Mouse (Mus musculus) left cerebral cortex, adult 9 months (tissue): ENCODE measurements at regions not wholly inside any gene's neighbourhood (a gene's known extent, or its start where the extent isn't known, plus 50 kb on each side); places are given as distances from the start of the nearest gene placed in this dataset.

Experiments used
- DNase-seq, 2 experiments: peaks; one replicate each; pipeline ENCODE4 v3.0.0; 2022; ENCODE audit warnings: low spot score in 2 of 2

DNA sequence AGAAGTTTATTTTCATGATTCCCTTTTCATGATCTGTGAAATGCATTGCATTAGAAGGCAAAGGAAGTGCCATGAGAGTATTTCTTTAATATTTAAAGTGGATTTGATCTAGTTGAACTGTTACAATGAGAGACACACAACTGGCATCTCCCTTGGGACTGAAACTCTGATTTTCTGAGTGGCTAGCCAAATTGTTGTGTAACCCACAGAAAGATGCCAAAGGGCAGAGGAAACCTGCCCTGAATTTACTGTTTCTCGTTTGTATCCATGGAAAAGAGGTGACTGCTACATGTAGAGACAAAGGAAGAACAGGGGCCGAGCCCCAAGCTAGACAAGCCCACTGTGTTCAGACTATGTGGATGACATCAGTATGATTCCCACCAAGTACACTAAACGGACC is 360.4 kb upstream of the Cited2 start:
- no peak for DNase-seq

- no peak for DNase-seq
Measured at GRCm38 (mm10) chr10:17366042-17366740, 356.8 kb upstream of the Cited2 start.

- peak in 1 of 2 experiments; percentile 18 for DNase-seq
Measured at GRCm38 (mm10) chr10:17367026-17367425, 356.0 kb upstream of the Cited2 start.

- DNase-seq = no peak
Measured at GRCm38 (mm10) chr10:17367430-17367829, 355.6 kb upstream of the Cited2 start.

DNA sequence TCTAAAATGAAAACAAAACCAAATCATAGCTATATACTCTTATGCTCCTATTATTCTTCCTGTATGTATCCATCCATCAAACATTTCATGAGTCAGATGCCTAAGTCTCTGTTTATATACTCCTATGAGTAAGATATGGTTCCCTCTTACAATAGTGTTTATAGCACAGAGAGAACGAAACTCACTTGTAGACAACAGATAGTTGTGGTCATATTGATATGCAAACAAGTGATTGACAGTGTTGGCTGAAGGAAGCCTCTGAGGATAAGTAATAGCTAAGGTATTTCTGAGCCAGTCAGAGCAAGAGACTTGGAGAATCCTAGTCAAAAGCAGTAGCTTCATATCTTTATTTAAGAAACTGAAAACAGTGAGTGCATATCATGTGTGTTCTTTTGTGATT is 354.4 kb upstream of the Cited2 start:
- DNase-seq = no peak

GRCm38 (mm10) chr10:17372905-17373304 is 350.1 kb upstream of the Cited2 start:
- no peak for DNase-seq

DNA sequence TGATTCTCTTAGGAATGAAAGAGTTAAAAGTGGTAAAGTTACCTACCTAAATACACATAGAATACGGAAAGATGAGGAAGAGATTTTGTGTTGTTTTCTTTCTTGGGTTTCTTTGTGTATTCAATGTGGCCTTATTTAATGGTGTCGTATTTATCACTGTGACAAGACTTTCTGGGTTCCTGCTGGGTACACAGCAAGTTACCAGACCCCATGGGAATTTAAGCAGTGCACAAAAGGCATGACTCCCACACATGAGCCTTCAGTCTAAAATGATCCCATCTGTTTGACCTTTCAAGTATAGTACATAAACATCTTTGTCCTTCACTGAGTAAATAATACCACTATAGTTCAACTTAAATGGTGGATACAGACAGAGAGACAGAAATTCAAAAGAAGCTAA is 349.0 kb upstream of the Cited2 start:
- no peak for DNase-seq

GRCm38 (mm10) chr10:17382990-17383389 is 340.0 kb upstream of the Cited2 start:
- no peak for DNase-seq

DNA sequence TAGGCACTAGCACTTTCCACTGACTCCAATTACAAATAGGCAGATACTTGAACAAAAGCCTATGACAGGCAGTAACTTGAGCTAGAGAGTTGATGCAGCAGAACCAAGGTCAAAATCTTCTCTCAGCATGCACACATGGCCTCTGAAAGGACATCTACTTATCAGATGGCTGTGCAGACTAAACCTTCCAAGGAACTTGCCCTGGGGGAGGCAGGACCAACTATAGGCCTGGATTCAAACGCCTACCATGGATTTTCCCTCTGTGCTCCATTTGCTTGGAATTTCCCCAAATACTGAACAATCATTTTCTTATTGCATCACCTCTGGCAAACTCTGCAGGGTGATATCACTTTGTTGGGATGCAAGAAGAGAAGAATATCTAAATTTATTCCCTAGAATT is 337.8 kb upstream of the Cited2 start:
- no peak for DNase-seq

GRCm38 (mm10) chr10:17387296-17387695 is 335.7 kb upstream of the Cited2 start:
- DNase-seq = no peak

- DNase-seq = no peak
Measured at GRCm38 (mm10) chr10:17395495-17396224, 327.4 kb upstream of the Cited2 start.

DNA sequence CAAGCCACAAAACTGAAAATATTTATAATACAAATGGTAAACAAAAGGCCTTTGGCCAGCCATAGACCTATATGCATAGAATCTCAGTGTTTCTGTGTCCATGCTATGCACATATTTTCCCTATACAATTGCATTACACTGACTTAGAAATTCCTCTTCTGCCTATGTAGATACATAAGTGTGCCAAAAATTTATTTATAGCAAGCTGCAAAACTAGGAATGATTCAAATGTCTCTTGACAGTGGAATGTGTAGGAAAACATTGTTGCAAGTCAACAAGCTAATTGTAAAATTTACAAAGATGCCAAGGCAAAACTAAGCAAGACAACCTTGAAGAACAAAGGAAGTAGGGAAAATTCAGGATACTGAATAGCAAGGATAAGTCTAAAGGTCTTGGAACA is 319.1 kb upstream of the Cited2 start:
- DNase-seq = no peak

DNA sequence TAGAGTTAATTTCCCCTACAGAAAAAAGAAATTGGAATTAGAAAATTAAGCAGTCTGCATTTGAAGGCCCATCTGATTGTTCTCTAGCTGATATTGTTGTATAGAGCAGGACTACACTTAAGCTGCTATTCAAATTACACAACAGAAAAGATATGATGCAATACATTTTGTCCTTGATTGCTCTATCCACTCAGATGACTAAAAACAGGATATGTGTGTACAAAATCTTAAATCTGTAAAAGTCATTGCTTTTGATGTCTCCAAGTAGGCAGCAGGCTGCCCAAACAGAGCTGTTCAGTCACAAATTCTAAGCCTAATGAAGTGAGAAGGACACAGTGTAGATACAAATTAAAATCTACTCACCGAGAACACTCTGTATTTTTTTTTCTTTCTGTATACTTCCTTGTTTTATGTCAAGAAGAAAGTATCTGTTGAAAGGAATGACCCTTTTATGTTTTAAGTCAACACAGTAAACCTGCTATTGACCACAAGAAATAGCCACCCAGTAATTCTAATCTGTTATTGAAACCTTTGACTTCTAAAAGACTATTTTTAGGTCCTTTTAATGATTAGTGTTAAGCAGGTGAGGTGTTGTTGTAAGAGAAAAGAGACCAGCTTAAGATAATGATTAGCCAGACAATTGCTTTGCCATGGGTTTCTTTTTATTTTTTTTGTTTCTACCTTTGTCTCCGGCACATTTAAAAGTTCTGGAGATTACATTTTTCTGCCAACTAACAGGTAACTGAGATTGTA is 315.0 kb upstream of the Cited2 start:
- no peak for DNase-seq

DNA sequence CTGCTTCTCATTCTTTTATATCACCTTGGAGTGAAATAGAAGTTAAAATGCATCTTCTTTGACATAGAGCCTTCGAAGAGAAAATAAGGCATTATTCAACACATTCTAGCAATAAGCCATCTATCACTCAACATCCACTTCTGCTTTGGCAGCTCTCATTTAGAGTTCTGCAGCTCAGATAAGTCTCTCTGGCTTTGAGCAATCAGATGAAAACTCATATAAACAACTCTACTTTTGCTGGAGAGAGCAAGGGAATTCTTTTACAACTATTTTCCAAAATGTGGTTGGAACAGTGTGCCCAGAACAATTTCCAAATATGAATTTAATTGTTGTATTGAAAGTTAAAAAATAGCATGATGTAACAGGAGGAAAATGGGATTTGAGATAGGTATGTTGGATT is 314.2 kb upstream of the Cited2 start:
- no peak for DNase-seq

- DNase-seq = no peak
Measured at GRCm38 (mm10) chr10:17411300-17411987, 311.6 kb upstream of the Cited2 start.

GRCm38 (mm10) chr10:17415112-17415511 is 307.9 kb upstream of the Cited2 start:
- no peak for DNase-seq

GRCm38 (mm10) chr10:17416121-17416520 is 306.9 kb upstream of the Cited2 start:
- DNase-seq = no peak

GRCm38 (mm10) chr10:17417394-17417793 is 305.6 kb upstream of the Cited2 start:
- no peak for DNase-seq

- peak in 1 of 2 experiments; percentile 39 for DNase-seq
Measured at GRCm38 (mm10) chr10:17418227-17418685, 304.8 kb upstream of the Cited2 start.

- DNase-seq = no peak
Measured at GRCm38 (mm10) chr10:17423584-17424278, 299.3 kb upstream of the Cited2 start.

GRCm38 (mm10) chr10:17426197-17426596 is 296.8 kb upstream of the Cited2 start:
- DNase-seq = no peak
